Mouse (Mus musculus) neural tube, embryonic 13.5 days (tissue): ENCODE results near the gene Akt1s1. TPM values are rescaled to one million over a fixed set of nuclear protein-coding genes. Genes with fewer than 3 reads are reported as not detected.
A peak's percentile ranks its signal among the peaks of the same experiment; 100 is the strongest.

ENCODE experiments used
- ATAC-seq: fragments of 200-750 bp; cut with Nextera tagmentation; 2 replicates; pipeline ENCODE4 v1.8.0; 2017; ENCODE audit warnings: low read depth, mild to moderate bottlenecking, moderate TSS enrichment, moderate library complexity
- H3K27ac ChIP-seq: fragments of 300-500 bp; sonication (generic); replicated peaks from 2 replicates; pipeline ENCODE4 v1.5.1; 2015; ENCODE audit warnings: moderate library complexity, mild to moderate bottlenecking, inconsistent platforms
- H3K27me3 ChIP-seq: fragments of 300-500 bp; sonication (generic); 2 replicates; pipeline ENCODE4 v1.6.1; 2015; ENCODE audit warnings: mild to moderate bottlenecking, inconsistent platforms
- H3K36me3 ChIP-seq: fragments of 300-500 bp; sonication (generic); 2 replicates; pipeline ENCODE4 v1.6.1; 2015; ENCODE audit warnings: mild to moderate bottlenecking, inconsistent platforms
- H3K4me1 ChIP-seq: fragments of 300-500 bp; sonication (generic); replicated peaks from 2 replicates; pipeline ENCODE4 v1.6.1; 2015; ENCODE audit warnings: inconsistent platforms
- H3K4me2 ChIP-seq: fragments of 300-500 bp; sonication (generic); 2 replicates; pipeline ENCODE4 v1.6.1; 2015; ENCODE audit warnings: inconsistent platforms, mild to moderate bottlenecking, moderate library complexity
- H3K4me3 ChIP-seq: fragments of 300-500 bp; sonication (generic); 2 replicates; pipeline ENCODE4 v1.5.1; 2015; ENCODE audit warnings: mild to moderate bottlenecking, inconsistent platforms
- H3K9ac ChIP-seq: fragments of 300-500 bp; sonication (generic); 2 replicates; pipeline ENCODE4 v1.6.1; 2015; ENCODE audit warnings: moderate library complexity, mild to moderate bottlenecking, inconsistent platforms
- H3K9me3 ChIP-seq: fragments of 300-500 bp; sonication (generic); 2 replicates; pipeline ENCODE4 v1.6.1; 2016; ENCODE audit warnings: inconsistent platforms
- WGBS: fragments of 180-500 bp; shearing (Covaris S2); methylation state at CpG from one replicate; pipeline ENCODE4 v1.1.7; 2015; 5-methylcytosine and 5-hydroxymethylcytosine counted together
- polyA plus RNA-seq: library from polyadenylated mRNA; unstranded; fragments of >200 nt; fragmentation: Nextera tagmentation; extraction: Ambion mirVana; gene quantifications from 2 replicates; pipeline ENCODE4 v1.2.1, GENCODE M21; 2015

The Akt1s1 gene
- polyA plus RNA-seq, 1 experiment from 2014 or later, result 99.0 TPM

- WGBS, result under 1% methylated on average over 41 of the region's 41 CpGs
- peak overlapping the region; percentile 84 for H3K4me2 ChIP-seq
- H3K27ac ChIP-seq, result peak overlapping the region; percentile 98
- peaks cover 48% of the 10 kb centered on the region for H3K4me1 ChIP-seq
- H3K36me3 ChIP-seq, result peaks cover 39% of the 10 kb centered on the region
- H3K27me3 ChIP-seq, result no peaks in the 10 kb centered on the region
- no peaks in the 10 kb centered on the region for H3K9me3 ChIP-seq
- H3K4me3 ChIP-seq, result peak overlapping the region; percentile 84
- peak overlapping the region; percentile 89 for H3K9ac ChIP-seq
- ATAC-seq, result peak; percentile 79
Observed at GRCm38 (mm10) chr7:44849416-44850111, 773 bp downstream of the Akt1s1 start.

DNA sequence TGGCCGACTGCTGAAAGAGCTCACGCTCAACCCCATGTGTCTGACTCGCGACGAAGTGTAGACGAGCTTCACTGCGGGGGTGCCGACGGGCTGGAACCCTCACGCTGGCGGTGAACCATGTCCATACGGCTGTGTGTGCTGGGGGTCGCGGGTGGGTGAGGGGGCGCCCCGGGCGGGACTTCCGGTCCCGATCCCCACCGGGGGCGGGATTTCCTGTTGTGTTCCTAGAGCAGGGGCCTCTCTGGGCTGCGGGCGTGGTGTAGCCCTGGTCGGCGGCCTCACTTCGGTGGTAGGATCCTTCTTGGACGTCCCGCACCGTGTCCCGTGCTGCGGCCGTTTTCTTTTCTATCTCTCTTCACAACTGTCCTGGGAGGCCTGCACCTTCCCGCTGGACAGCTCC, 1.4 kb downstream of the Akt1s1 start:
- Histone ChIP-seq H3K9me3 (no peaks in the 10 kb centered on the region), H3K9ac (peak overlapping the region; percentile 89), H3K4me1 (peaks cover 53% of the 10 kb centered on the region), H3K4me2 (peak overlapping the region; percentile 84), H3K27ac (peak overlapping the region; percentile 98), H3K36me3 (peaks cover 33% of the 10 kb centered on the region), H3K27me3 (no peaks in the 10 kb centered on the region), H3K4me3 (peak overlapping the region; percentile 84)
- under 1% methylated on average over 33 of the region's 33 CpGs for WGBS
- ATAC-seq, result peak; percentile 38

DNA sequence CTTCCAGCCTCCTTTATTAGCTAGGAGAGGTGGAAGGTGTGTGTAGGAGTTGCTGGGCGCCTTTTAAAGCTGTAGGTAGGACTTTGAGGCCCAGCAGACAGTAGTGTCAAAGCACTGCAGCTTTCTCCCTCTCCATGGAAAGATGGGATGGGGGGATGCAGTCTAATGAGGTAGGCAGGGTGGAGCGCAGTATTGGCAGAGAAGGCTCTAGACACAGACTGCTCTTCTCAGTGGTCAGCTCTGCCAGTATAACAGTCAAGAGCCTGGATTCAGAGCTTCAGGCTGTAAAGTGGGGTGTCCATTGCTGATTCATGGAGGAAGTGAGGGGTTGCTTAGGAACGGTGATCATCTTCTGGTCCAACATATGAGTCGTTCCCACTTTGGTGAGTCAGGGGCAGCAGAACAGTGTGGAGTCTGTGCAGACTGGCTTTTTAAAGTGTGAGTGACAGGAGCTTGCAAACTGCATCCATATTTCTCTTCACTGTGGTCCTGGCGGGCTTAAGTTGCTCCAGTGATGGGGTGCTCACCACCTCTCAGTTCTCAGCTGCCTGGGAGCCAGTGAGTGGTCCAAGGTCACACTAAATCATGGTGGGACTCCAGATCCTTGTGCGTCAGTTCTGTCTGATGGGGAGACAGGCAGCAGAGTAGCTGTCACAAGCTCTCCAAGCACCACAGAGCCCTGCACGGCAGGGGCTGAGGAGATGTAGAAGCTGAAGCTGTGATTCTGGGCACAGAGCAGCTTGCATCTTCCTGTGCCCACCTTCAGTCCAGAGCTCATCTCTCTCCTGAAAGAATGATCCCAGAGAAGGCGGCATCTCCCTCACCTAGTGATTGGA, 2.2 kb downstream of the Akt1s1 start:
- Histone ChIP-seq H3K9ac (peak overlapping the region; percentile 89), H3K9me3 (no peaks in the 10 kb centered on the region), H3K4me2 (peak overlapping the region; percentile 84), H3K27me3 (no peaks in the 10 kb centered on the region), H3K4me3 (peak overlapping the region; percentile 84), H3K27ac (peak overlapping the region; percentile 98), H3K36me3 (peaks cover 25% of the 10 kb centered on the region), H3K4me1 (peaks cover 62% of the 10 kb centered on the region)
- WGBS, result 83% methylated on average over 8 of the region's 8 CpGs
- no peak for ATAC-seq

- peak overlapping the region; percentile 89; the same call in 1 of the 2 replicates for H3K9ac ChIP-seq
- no peaks in the 10 kb centered on the region for H3K27me3 ChIP-seq
- H3K27ac ChIP-seq, result no peak overlapping the region
- no peak for ATAC-seq
- peaks cover 69% of the 10 kb centered on the region for H3K4me1 ChIP-seq
- 92% methylated on average over 12 of the region's 12 CpGs for WGBS
- H3K4me2 ChIP-seq, result no peak overlapping the region
- no peaks in the 10 kb centered on the region for H3K9me3 ChIP-seq
- no peak overlapping the region for H3K4me3 ChIP-seq
- peaks cover 18% of the 10 kb centered on the region for H3K36me3 ChIP-seq
Observed at GRCm38 (mm10) chr7:44851625-44852234, 2.9 kb downstream of the Akt1s1 start.

DNA sequence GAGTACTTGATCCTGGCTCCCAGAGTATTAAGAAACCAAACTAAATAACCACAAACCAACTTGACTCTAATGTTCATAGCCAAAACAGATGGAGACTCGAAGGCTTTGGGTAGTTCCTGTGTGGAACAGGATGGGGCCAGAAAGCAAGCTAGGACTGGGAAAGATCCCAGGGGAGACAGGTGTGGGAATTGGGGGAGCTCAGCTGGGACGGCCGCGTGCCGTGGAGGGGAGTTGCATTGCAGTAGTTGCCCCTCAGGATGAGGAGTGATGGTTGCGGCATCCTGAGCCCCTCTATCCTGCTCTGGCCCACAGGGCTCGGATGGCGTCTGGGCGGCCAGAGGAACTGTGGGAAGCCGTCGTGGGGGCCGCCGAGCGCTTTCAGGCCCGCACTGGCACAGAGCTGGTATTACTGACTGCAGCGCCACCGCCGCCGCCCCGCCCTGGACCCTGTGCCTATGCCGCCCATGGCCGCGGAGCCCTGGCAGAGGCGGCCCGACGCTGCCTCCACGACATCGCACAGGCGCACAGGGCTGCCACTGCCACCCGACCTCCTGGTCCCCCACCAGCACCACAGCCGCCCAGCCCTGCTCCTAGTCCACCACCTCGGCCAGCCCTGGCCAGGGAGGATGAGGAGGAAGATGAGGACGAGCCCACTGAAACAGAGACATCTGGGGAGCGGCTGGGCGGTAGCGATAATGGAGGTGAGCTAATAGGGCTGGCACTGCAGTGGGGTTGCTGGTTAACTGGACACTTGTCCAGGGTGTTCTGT, 3.7 kb downstream of the Akt1s1 start:
- Histone ChIP-seq H3K36me3 (peaks cover 16% of the 10 kb centered on the region), H3K9me3 (no peaks in the 10 kb centered on the region), H3K9ac (no peak overlapping the region), H3K4me2 (peak overlapping the region; percentile 77; the same call in 1 of the 2 replicates), H3K4me1 (peaks cover 67% of the 10 kb centered on the region), H3K4me3 (no peak overlapping the region), H3K27ac (no peak overlapping the region), H3K27me3 (no peaks in the 10 kb centered on the region)
- ATAC-seq, result no peak
- 91% methylated on average over 36 of the region's 36 CpGs for WGBS

GRCm38 (mm10) chr7:44853065-44853464, 4.3 kb downstream of the Akt1s1 start:
- H3K4me2 ChIP-seq, result peak overlapping the region; percentile 77; the same call in 1 of the 2 replicates
- 98% methylated on average over 2 of the region's 2 CpGs for WGBS
- H3K9ac ChIP-seq, result peak overlapping the region; percentile 81; the same call in 1 of the 2 replicates
- no peaks in the 10 kb centered on the region for H3K27me3 ChIP-seq
- no peak overlapping the region for H3K27ac ChIP-seq
- no peak overlapping the region for H3K4me3 ChIP-seq
- peaks cover 16% of the 10 kb centered on the region for H3K36me3 ChIP-seq
- ATAC-seq, result no peak
- H3K9me3 ChIP-seq, result no peaks in the 10 kb centered on the region
- peaks cover 66% of the 10 kb centered on the region for H3K4me1 ChIP-seq

DNA sequence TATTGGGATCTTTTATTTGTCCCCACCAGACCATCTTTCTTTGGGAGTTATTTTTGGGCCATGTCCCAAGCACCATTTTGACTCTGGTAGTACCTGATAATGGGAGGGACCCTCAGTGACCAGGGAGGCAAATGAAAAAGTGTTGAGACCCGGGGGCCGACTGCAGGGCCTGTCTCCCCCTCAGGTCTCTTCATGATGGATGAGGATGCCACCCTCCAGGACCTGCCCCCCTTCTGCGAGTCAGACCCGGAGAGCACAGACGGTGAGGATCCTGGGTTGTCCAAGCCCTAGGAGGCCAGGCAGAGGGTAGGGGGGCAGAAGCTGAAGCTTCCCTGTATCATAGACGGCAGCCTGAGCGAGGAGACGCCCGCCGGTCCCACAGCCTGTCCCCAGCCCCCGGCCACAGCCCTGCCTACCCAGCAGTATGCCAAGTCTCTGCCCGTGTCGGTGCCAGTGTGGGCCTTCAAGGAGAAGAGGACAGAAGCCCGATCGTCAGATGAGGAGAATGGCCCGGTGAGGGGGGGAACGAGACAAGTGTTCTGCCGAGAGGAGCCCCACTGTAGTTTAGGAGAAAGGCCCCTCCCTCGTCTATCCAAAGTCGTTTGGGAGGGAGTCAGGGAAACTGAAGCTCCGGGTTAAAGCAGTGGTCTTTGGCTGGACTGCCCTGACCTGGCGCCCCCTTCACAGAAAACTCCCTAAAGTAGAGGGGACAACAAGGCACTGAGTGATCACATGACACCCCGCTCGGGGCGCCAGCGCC, 5.0 kb downstream of the Akt1s1 start:
- H3K9me3 ChIP-seq, result no peaks in the 10 kb centered on the region
- WGBS, result 30% methylated on average over 26 of the region's 26 CpGs
- peaks cover 16% of the 10 kb centered on the region for H3K36me3 ChIP-seq
- H3K4me1 ChIP-seq, result peaks cover 72% of the 10 kb centered on the region
- H3K27me3 ChIP-seq, result no peaks in the 10 kb centered on the region
- H3K4me2 ChIP-seq, result peak overlapping the region; percentile 77
- peak overlapping the region; percentile 93 for H3K27ac ChIP-seq
- H3K9ac ChIP-seq, result peak overlapping the region; percentile 81
- H3K4me3 ChIP-seq, result peak overlapping the region; percentile 43
- no peak for ATAC-seq

- peaks cover 72% of the 10 kb centered on the region for H3K4me1 ChIP-seq
- under 1% methylated on average over 45 of the region's 45 CpGs for WGBS
- ATAC-seq, result 0 out of 2 replicates have a peak, but pooled peaks have one; percentile 1
Observed at GRCm38 (mm10) chr7:44854356-44855031, 5.7 kb downstream of the Akt1s1 start.

GRCm38 (mm10) chr7:44855036-44855435, 6.2 kb downstream of the Akt1s1 start:
- no peak for ATAC-seq
- Histone ChIP-seq H3K4me1 (peaks cover 72% of the 10 kb centered on the region), H3K9ac (peak overlapping the region; percentile 81), H3K27me3 (no peaks in the 10 kb centered on the region), H3K4me2 (peak overlapping the region; percentile 77), H3K27ac (peak overlapping the region; percentile 93), H3K36me3 (peaks cover 16% of the 10 kb centered on the region), H3K9me3 (no peaks in the 10 kb centered on the region), H3K4me3 (peak overlapping the region; percentile 43)
- WGBS, result 37% methylated on average over 10 of the region's 10 CpGs

More at GRCm38 (mm10) chr7:44854356-44855031, 5.7 kb downstream of the Akt1s1 start:
- Histone ChIP-seq H3K4me2 (peak overlapping the region; percentile 77), H3K9ac (peak overlapping the region; percentile 81), H3K9me3 (no peaks in the 10 kb centered on the region), H3K27ac (peak overlapping the region; percentile 93), H3K4me3 (peak overlapping the region; percentile 43), H3K27me3 (no peaks in the 10 kb centered on the region), H3K36me3 (peaks cover 16% of the 10 kb centered on the region)

DNA sequence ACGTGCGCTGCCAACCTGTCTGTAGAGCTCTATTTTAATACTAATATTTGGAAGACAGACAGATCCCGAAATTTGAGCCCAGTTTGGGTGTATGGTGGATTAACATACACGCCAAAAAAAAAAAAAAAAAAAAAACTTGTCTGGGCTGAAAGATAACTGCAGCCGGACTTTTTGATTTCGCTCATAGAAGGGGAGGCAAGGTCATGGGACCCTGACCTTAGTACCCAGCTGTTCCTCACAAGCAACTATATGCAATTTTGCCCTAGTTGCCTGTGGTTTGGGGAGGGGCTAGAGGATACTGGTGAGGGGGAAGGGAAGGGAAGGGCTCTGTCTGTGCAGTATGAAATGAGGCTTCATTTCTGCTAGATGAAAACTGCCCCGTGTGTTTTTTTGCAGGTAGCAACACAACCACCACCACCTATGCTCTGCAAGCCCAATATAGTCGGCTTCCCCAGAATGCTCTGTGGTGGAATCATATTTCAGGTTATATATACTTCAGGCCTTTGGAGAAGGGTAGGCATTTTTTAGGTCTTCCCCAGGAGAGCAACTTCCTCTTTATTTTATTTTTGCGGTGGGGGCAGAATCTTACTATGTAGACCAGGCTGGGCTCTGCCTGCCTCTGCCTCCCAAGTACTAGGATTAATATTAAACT, 7.6 kb downstream of the Akt1s1 start:
- Histone ChIP-seq H3K4me2 (peak overlapping the region; percentile 97), H3K9me3 (no peaks in the 10 kb centered on the region), H3K27ac (peak overlapping the region; percentile 95), H3K36me3 (peaks cover 16% of the 10 kb centered on the region), H3K9ac (peak overlapping the region; percentile 93), H3K27me3 (no peaks in the 10 kb centered on the region), H3K4me3 (peak overlapping the region; percentile 73), H3K4me1 (peaks cover 73% of the 10 kb centered on the region)
- ATAC-seq, result no peak
- 66% methylated on average over 9 of the region's 9 CpGs for WGBS
